Comparison of ENCODE assay signal across 8 mouse cellular contexts in genomic region chr16:93831627-93832395, GRCm38 (mm10). TPM values are rescaled to one million over a fixed set of nuclear protein-coding genes. Genes with fewer than 3 reads are reported as not detected.
DNase-seq lines count a peak whose midpoint lies in the region; ATAC-seq lines count a peak whose summit lies in the region.

TSS of gene Morc3 (plus strand) at chr16:93832121.

- DNase-seq in adipocyte (ENCODE audit: low spot score), result peak; percentile 100
- DNase-seq in embryo, embryonic 10 days (ENCODE audit: low spot score), result peak; percentile 99
- peak; percentile 100 for DNase-seq in gastrocnemius, postnatal 10 days
- peak; percentile 99 for DNase-seq in induced T-regulatory cell, adult 2 months (ENCODE audit: low read depth)
- DNase-seq in left cerebral cortex, adult 9 months (ENCODE audit: low spot score in 2 of 2), result peak; percentile 97 to 99
- peak; percentile 99 for DNase-seq in right cerebral cortex, postnatal 14 days
- DNase-seq in urinary bladder, postnatal 36 days (ENCODE audit: low spot score in 2 of 2), result peak; percentile 100

- peak; percentile 93 for ATAC-seq in megakaryocyte progenitor cell, adult 5-6 weeks (replicated peaks; ENCODE audit: poor library complexity)

RNA-seq across cellular contexts. Expression of gene Morc3, which starts in this region (rescaled TPM):
- total RNA-seq in gastrocnemius, postnatal 10 days (2021), result 10 to 100 TPM; 24.5 to 32.8 TPM
- 115 and 119 TPM in 2 replicates for total RNA-seq in megakaryocyte progenitor cell, adult 5-6 weeks (2015)
- total RNA-seq in megakaryocyte progenitor cell, adult 5-6 weeks (2017), result 132 and 185 TPM in 2 replicates

Comparison
In these comparisons a context has a peak if more than half of its experiments do, and no peak if none do; other contexts are left out.
1. Peak in every context shown above with its lines: DNase-seq and ATAC-seq.